In genomic region chr11:16941103-16941793, GRCm38 (mm10) we compare ENCODE assay signal across 11 mouse cellular contexts. TPM values are rescaled to one million over a fixed set of nuclear protein-coding genes. Genes with fewer than 3 reads are reported as not detected.
DNase-seq lines count a peak whose midpoint lies in the region; ATAC-seq and TF ChIP-seq lines count a peak whose summit lies in the region.
"Had no signal": no experiment of that assay in that cellular context is flagged by ENCODE, and none has a peak within 500 bp of the region (broad histone marks: within the 10 kb centered on the region; RNA-seq: fewer than 3 reads in every experiment).

No protein-coding gene starts in this region.

- no peaks in the 10 kb centered on the region for H3K9me3 ChIP-seq in hindbrain, embryonic 15.5 days
- H3K9me3 ChIP-seq in midbrain, embryonic 16.5 days (replicated peaks; ENCODE audit: control insufficient read depth, low read length, poor library complexity, severe bottlenecking) = no peaks in the 10 kb centered on the region
- H3K9me3 ChIP-seq: heart, embryonic 10.5 days had no signal

- TF ChIP-seq CTCF in brain, embryonic 14.5 days (IDR thresholded peaks at IDR 0.05; ENCODE audit: borderline replicate concordance, extremely low read depth, insufficient read depth, insufficient read length) = no peak

- WGBS in hindbrain, embryonic 15.5 days = 14% methylated on average over 4 of the region's 4 CpGs
- WGBS in midbrain, embryonic 16.5 days = 27% methylated on average over 4 of the region's 4 CpGs

- H3K4me3 ChIP-seq in hindbrain, embryonic 15.5 days = no peak overlapping the region
- H3K4me3 ChIP-seq in midbrain, embryonic 16.5 days (ENCODE audit: low read depth, low read length) = no peak overlapping the region
- H3K4me3 ChIP-seq: heart, embryonic 10.5 days had no signal

- peak overlapping the region; percentile 69 for H3K27ac ChIP-seq in hindbrain, embryonic 15.5 days (replicated peaks)
- H3K27ac ChIP-seq in midbrain, embryonic 16.5 days (ENCODE audit: low read length) = peak overlapping the region; percentile 9; the same call in 1 of the 2 replicates
- H3K27ac ChIP-seq: heart, embryonic 10.5 days; kidney, postnatal 0 days had no signal

- H3K4me2 ChIP-seq in hindbrain, embryonic 15.5 days = no peak overlapping the region
- H3K4me2 ChIP-seq in midbrain, embryonic 16.5 days (ENCODE audit: low read length) = no peak overlapping the region

- H3K4me1 ChIP-seq in hindbrain, embryonic 15.5 days (replicated peaks) = peaks cover 10% of the 10 kb centered on the region
- peaks cover 3% of the 10 kb centered on the region; the same call in 1 of the 2 replicates for H3K4me1 ChIP-seq in midbrain, embryonic 16.5 days (ENCODE audit: control insufficient read depth, insufficient read depth, low read length)
- H3K4me1 ChIP-seq: heart, embryonic 10.5 days had no signal

- no peak for TF ChIP-seq POLR2A in brain, embryonic 14.5 days (IDR thresholded peaks at IDR 0.05; ENCODE audit: borderline replicate concordance, extremely low read depth, insufficient read depth, insufficient read length, poor library complexity, severe bottlenecking)

- H3K9ac ChIP-seq in hindbrain, embryonic 15.5 days = no peak overlapping the region
- H3K9ac ChIP-seq in midbrain, embryonic 16.5 days (ENCODE audit: low read depth, low read length) = no peak overlapping the region

- DNase-seq in frontal cortex, postnatal 10 days (ENCODE audit: low spot score in 2 of 2) = no peak
- peak; percentile 79 for DNase-seq in brain, embryonic 14.5 days (ENCODE audit: low read depth)
- no peak for DNase-seq in spleen, adult 18-20 months
- DNase-seq in thymus, postnatal 10 days (ENCODE audit: low spot score in 2 of 2) = no peak
- no peak for DNase-seq in cerebellum, adult 11-12 months
- DNase-seq: liver had no signal

- H3K27me3 ChIP-seq in hindbrain, embryonic 15.5 days = no peaks in the 10 kb centered on the region
- no peaks in the 10 kb centered on the region for H3K27me3 ChIP-seq in midbrain, embryonic 16.5 days (ENCODE audit: control insufficient read depth, insufficient read depth, low read depth, low read length)

- H3K36me3 ChIP-seq in hindbrain, embryonic 15.5 days = no peaks in the 10 kb centered on the region
- no peaks in the 10 kb centered on the region for H3K36me3 ChIP-seq in midbrain, embryonic 16.5 days (ENCODE audit: control insufficient read depth, insufficient read depth, low read length)
- H3K36me3 ChIP-seq: heart, embryonic 10.5 days had no signal

- ATAC-seq in frontal cortex, adult (ENCODE audit: low TSS enrichment) = peak; percentile 64
- ATAC-seq in hindbrain, embryonic 15.5 days (ENCODE audit: low FRiP score, low read depth) = peak; percentile 85
- ATAC-seq in midbrain, embryonic 16.5 days = peak; percentile 86

RNA-seq across cellular contexts. Expression of gene Fbxo48, which starts 9.9 kb away (rescaled TPM):
- 1.7 and 2.3 TPM in 2 replicates for polyA plus RNA-seq in brain, embryonic 14.5 days (2012; rRNA removed)
- polyA plus RNA-seq in hindbrain, embryonic 15.5 days (2015; fragmentation: Nextera tagmentation; extraction: Ambion mirVana) = 0.43 and 0.62 TPM in 2 replicates
- polyA plus RNA-seq in midbrain, embryonic 16.5 days (2015; fragmentation: Nextera tagmentation; extraction: Ambion mirVana) = 0.19 and 0.48 TPM in 2 replicates
